Mouse (Mus musculus): ENCODE data around the gene Muc5ac. TPM values are rescaled to one million over a fixed set of nuclear protein-coding genes. Genes with fewer than 3 reads are reported as not detected.

The Muc5ac gene
- polyA plus RNA-seq, 1 experiment from 2014 or later: not detected

- no peaks in the 10 kb centered on the region for H3K27me3 ChIP-seq
- no peaks in the 10 kb centered on the region for H3K4me1 ChIP-seq
- WGBS: 82% methylated on average over 5 of the region's 5 CpGs
- no peak within 1 kb of the TSS for H3K9ac ChIP-seq
- H3K4me3 ChIP-seq: no peak within 1 kb of the TSS
- no peak within 1 kb of the TSS for H3K27ac ChIP-seq
- ATAC-seq: no peak
- H3K36me3 ChIP-seq (ENCODE audit: poor library complexity, severe bottlenecking): no peaks in the 10 kb centered on the region
- no peak within 1 kb of the TSS for H3K4me2 ChIP-seq
- H3K9me3 ChIP-seq (replicated peaks): no peaks in the 10 kb centered on the region
These were observed 50.0 kb downstream of the Muc5ac start, which contains the start of gene Muc5b for GRCm38 (mm10) chr7:141838779-141839178. Gene Muc5b (plus strand): TSS chr7:141839070.

- H3K4me2 ChIP-seq: no peak overlapping the region
- H3K36me3 ChIP-seq (ENCODE audit: poor library complexity, severe bottlenecking): no peaks in the 10 kb centered on the region
- no peak overlapping the region for H3K9ac ChIP-seq
- ATAC-seq: no peak
- H3K9me3 ChIP-seq (replicated peaks): no peaks in the 10 kb centered on the region
- WGBS: 91% methylated on average over 10 of the region's 10 CpGs
- no peaks in the 10 kb centered on the region for H3K27me3 ChIP-seq
- no peak overlapping the region for H3K27ac ChIP-seq
- no peaks in the 10 kb centered on the region for H3K4me1 ChIP-seq
- H3K4me3 ChIP-seq: no peak overlapping the region
These were observed 51.6 kb downstream of the Muc5ac start for GRCm38 (mm10) chr7:141840354-141840753.

DNA sequence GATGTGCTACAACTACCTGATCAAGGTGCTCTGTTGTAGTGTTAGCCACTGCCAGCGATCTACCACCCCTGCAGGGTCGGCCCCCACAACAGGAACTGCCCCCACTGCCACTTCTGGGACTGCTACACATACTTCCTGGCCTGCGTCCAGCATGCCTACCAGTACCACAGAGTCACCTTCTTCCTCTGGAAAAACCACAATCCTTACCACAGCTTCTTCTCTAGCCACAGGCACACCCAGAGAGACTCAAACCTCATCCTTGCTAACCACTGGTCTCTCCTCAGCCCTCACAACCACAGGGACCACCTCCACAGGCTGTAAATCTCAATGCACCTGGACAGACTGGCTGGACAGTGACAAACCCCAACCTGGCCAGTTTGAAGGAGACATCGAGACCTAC, 72.3 kb downstream of the Muc5ac start:
- Histone ChIP-seq H3K36me3 (ENCODE audit: poor library complexity, severe bottlenecking) (no peaks in the 10 kb centered on the region), H3K9ac (no peak overlapping the region), H3K9me3 (replicated peaks) (no peaks in the 10 kb centered on the region), H3K27me3 (no peaks in the 10 kb centered on the region), H3K4me3 (no peak overlapping the region), H3K4me2 (no peak overlapping the region), H3K27ac (no peak overlapping the region), H3K4me1 (no peaks in the 10 kb centered on the region)
- ATAC-seq: no peak
- 89% methylated on average over 4 of the region's 4 CpGs for WGBS

Other genes with a start within 250 kb of the Muc5ac start
- 24.3 and 31.8 TPM in 2 replicates for gene Chid1, start 249.1 kb upstream of the Muc5ac start, polyA plus RNA-seq (2015; fragmentation: Nextera tagmentation; extraction: Ambion mirVana)
- gene Ap2a2, start 226.8 kb upstream of the Muc5ac start, polyA plus RNA-seq (2015; fragmentation: Nextera tagmentation; extraction: Ambion mirVana): 83.2 and 93.1 TPM in 2 replicates
- 0.10 and 0.25 TPM in 2 replicates for gene Muc6, start 133.7 kb upstream of the Muc5ac start, polyA plus RNA-seq (2015; fragmentation: Nextera tagmentation; extraction: Ambion mirVana)
- 0.11 and 0.21 TPM in 2 replicates for gene Muc2, start 98.6 kb upstream of the Muc5ac start, polyA plus RNA-seq (2015; fragmentation: Nextera tagmentation; extraction: Ambion mirVana)
- gene Muc5b, start 50.1 kb downstream of the Muc5ac start, polyA plus RNA-seq (2015; fragmentation: Nextera tagmentation; extraction: Ambion mirVana): 0.03 and 0.05 TPM in 2 replicates
- 66.4 and 75.2 TPM in 2 replicates for gene Tollip, start 129.5 kb downstream of the Muc5ac start, polyA plus RNA-seq (2015; fragmentation: Nextera tagmentation; extraction: Ambion mirVana)
- 20.4 and 22.7 TPM in 2 replicates for gene Brsk2, start 160.8 kb downstream of the Muc5ac start, polyA plus RNA-seq (2015; fragmentation: Nextera tagmentation; extraction: Ambion mirVana)